Mouse (Mus musculus): ENCODE measurements around the gene Syngap1. TPM values are rescaled to one million over a fixed set of nuclear protein-coding genes. Genes with fewer than 3 reads are reported as not detected.

The Syngap1 gene
- polyA plus RNA-seq, 1 experiment = 3.0 TPM

DNA sequence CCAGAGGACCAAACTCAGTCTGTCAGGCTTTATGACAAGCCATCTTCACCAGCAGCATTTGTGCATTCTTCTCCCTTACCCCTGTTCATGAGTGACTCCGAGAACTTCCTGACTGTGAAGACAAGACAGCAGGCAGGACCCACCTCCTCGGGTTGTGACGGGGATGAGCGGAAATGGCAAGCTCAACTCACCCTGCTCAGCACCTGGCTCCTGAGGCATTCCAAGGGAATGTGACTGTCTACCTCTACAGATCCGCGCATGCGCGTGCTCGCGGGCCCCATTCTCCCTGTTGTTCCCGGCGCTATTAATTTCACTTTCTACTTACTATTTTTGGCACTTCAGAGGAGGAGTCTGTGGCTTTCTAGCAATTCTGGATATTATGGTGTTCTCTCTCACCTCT lies 58.9 kb downstream of the Syngap1 start:
- TF ChIP-seq FLI1 (IDR thresholded peaks at IDR 0.05; ENCODE audit: low read length) (no peak), GATA1 (IDR thresholded peaks at IDR 0.05; ENCODE audit: borderline replicate concordance, low read length) (no peak)
- peak overlapping the region; percentile 76 for H3K4me3 ChIP-seq (replicated peaks)

GRCm38 (mm10) chr17:27001151-27001550 lies 60.1 kb downstream of the Syngap1 start:
- H3K4me3 ChIP-seq (replicated peaks) = no peak overlapping the region
- peaks cover 36% of the 10 kb centered on the region for H3K4me1 ChIP-seq
- peaks cover 9% of the 10 kb centered on the region for H3K27me3 ChIP-seq (replicated peaks)
- peaks cover 6% of the 10 kb centered on the region; the same call in 1 of the 2 replicates for H3K9me3 ChIP-seq
- no peaks in the 10 kb centered on the region for H3K36me3 ChIP-seq (replicated peaks; ENCODE audit: low read length)
- TF ChIP-seq GATA1 (IDR thresholded peaks at IDR 0.05; ENCODE audit: borderline replicate concordance, low read length) = no peak
- no peak for TF ChIP-seq FLI1 (IDR thresholded peaks at IDR 0.05; ENCODE audit: low read length)

More for the DNA sequence above, 58.9 kb downstream of the Syngap1 start:
- Histone ChIP-seq H3K27me3 (replicated peaks) (peaks cover 8% of the 10 kb centered on the region), H3K4me1 (peaks cover 38% of the 10 kb centered on the region), H3K36me3 (replicated peaks; ENCODE audit: low read length) (no peaks in the 10 kb centered on the region), H3K9me3 (peaks cover 6% of the 10 kb centered on the region; the same call in 1 of the 2 replicates)

- H3K36me3 ChIP-seq (replicated peaks; ENCODE audit: low read length) = no peaks in the 10 kb centered on the region
- H3K27me3 ChIP-seq (replicated peaks) = peaks cover 9% of the 10 kb centered on the region
- peaks cover 6% of the 10 kb centered on the region; the same call in 1 of the 2 replicates for H3K9me3 ChIP-seq
- peaks cover 36% of the 10 kb centered on the region for H3K4me1 ChIP-seq
- no peak for TF ChIP-seq FLI1 (IDR thresholded peaks at IDR 0.05; ENCODE audit: low read length)
- TF ChIP-seq GATA1 (IDR thresholded peaks at IDR 0.05; ENCODE audit: borderline replicate concordance, low read length) = no peak
- no peak overlapping the region for H3K4me3 ChIP-seq (replicated peaks)
Observed at GRCm38 (mm10) chr17:27001889-27002288, 60.8 kb downstream of the Syngap1 start.

DNA sequence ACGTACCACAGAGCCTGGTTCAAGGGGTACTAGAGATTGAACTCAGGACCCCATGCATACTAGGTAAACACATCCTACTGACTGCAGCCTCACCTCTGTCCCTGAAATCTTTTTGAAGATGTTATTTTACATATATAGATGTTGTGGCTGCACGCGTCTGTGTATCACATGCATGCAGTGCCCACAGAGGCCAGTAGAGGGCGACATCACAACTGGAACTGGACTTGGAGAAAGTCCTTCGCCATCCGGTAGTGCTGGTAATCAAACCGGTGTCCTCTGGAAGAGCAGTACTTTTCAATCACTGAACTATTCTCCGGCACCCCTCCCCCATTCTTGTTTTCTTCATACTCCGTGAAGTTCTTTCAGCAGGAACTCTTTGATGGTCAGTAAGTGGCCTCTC lies 63.4 kb downstream of the Syngap1 start:
- Histone ChIP-seq H3K9me3 (peaks cover 6% of the 10 kb centered on the region; the same call in 1 of the 2 replicates), H3K27me3 (replicated peaks) (peaks cover 12% of the 10 kb centered on the region), H3K4me3 (replicated peaks) (no peak overlapping the region), H3K36me3 (replicated peaks; ENCODE audit: low read length) (no peaks in the 10 kb centered on the region), H3K4me1 (peaks cover 35% of the 10 kb centered on the region)
- no peak for TF ChIP-seq GATA1 (IDR thresholded peaks at IDR 0.05; ENCODE audit: borderline replicate concordance, low read length)
- TF ChIP-seq FLI1 (IDR thresholded peaks at IDR 0.05; ENCODE audit: low read length) = no peak

DNA sequence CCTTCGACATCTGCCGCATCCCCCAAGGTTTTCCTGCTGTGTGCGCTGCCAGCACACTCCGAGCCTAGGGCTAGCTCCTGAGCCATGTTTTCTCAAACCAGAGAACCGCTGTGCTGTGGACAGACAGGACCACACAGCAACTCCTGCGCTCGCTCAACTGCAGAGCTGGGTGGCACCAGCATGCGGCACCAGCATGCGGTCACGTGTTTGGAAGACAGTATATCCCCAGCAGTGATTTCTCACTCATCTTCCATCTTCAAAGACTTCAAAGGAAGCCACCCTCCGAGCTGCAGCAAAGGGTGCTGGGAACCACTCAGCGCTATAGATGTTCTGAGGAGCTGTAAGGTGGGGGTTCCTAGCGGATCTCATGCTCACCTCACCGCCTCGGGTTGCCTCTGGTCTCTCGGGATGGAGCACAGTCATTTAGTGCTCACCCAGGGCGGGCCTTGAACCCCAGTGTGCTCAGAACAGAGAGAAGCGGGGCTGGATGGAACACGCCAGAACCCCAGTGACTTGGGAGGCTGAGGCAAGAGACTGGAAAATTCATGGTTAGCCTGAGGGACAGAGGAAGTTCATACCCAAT lies 63.9 kb downstream of the Syngap1 start:
- no peak for TF ChIP-seq FLI1 (IDR thresholded peaks at IDR 0.05; ENCODE audit: low read length)
- TF ChIP-seq GATA1 (IDR thresholded peaks at IDR 0.05; ENCODE audit: borderline replicate concordance, low read length) = no peak
- peaks cover 15% of the 10 kb centered on the region for H3K27me3 ChIP-seq (replicated peaks)
- H3K9me3 ChIP-seq = peaks cover 6% of the 10 kb centered on the region; the same call in 1 of the 2 replicates
- H3K36me3 ChIP-seq (replicated peaks; ENCODE audit: low read length) = no peaks in the 10 kb centered on the region
- peaks cover 31% of the 10 kb centered on the region for H3K4me1 ChIP-seq
- no peak overlapping the region for H3K4me3 ChIP-seq (replicated peaks)

DNA sequence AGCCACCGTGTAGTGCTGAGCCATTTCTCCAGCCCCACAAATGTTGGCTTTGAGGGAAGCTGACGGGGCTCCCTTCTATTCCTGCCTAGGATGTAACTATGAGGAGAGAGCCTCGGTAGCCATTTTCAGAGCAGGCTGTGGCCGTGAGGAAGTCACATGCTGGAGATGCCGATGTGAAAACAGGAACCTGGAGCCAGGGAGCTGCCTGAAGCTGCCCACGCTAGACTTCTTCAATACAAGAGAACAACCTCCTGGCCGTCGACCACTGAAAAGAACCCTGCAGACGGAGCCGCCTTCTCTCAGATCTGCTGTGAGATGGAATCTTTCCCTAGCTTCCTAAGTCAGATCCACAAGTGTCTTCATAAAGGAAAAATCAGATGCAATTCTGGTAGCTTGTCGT lies 64.6 kb downstream of the Syngap1 start:
- peaks cover 24% of the 10 kb centered on the region for H3K4me1 ChIP-seq
- no peak for TF ChIP-seq FLI1 (IDR thresholded peaks at IDR 0.05; ENCODE audit: low read length)
- no peak for TF ChIP-seq GATA1 (IDR thresholded peaks at IDR 0.05; ENCODE audit: borderline replicate concordance, low read length)
- H3K27me3 ChIP-seq (replicated peaks) = peaks cover 15% of the 10 kb centered on the region
- H3K36me3 ChIP-seq (replicated peaks; ENCODE audit: low read length) = no peaks in the 10 kb centered on the region
- H3K9me3 ChIP-seq = peaks cover 6% of the 10 kb centered on the region; the same call in 1 of the 2 replicates
- H3K4me3 ChIP-seq (replicated peaks) = peak overlapping the region; percentile 14

GRCm38 (mm10) chr17:27008277-27008676 lies 67.2 kb downstream of the Syngap1 start:
- Histone ChIP-seq H3K9me3 (peaks cover 6% of the 10 kb centered on the region; the same call in 1 of the 2 replicates), H3K36me3 (replicated peaks; ENCODE audit: low read length) (no peaks in the 10 kb centered on the region), H3K4me1 (peaks cover 38% of the 10 kb centered on the region), H3K27me3 (replicated peaks) (peaks cover 15% of the 10 kb centered on the region), H3K4me3 (replicated peaks) (no peak overlapping the region)
- no peak for TF ChIP-seq GATA1 (IDR thresholded peaks at IDR 0.05; ENCODE audit: borderline replicate concordance, low read length)
- TF ChIP-seq FLI1 (IDR thresholded peaks at IDR 0.05; ENCODE audit: low read length) = no peak

GRCm38 (mm10) chr17:27011167-27011566 lies 70.1 kb downstream of the Syngap1 start:
- TF ChIP-seq FLI1 (IDR thresholded peaks at IDR 0.05; ENCODE audit: low read length) = no peak
- no peak for TF ChIP-seq GATA1 (IDR thresholded peaks at IDR 0.05; ENCODE audit: borderline replicate concordance, low read length)
- H3K36me3 ChIP-seq (replicated peaks; ENCODE audit: low read length) = no peaks in the 10 kb centered on the region
- no peak overlapping the region for H3K4me3 ChIP-seq (replicated peaks)
- H3K27me3 ChIP-seq (replicated peaks) = peaks cover 8% of the 10 kb centered on the region
- peaks cover 31% of the 10 kb centered on the region for H3K4me1 ChIP-seq
- H3K9me3 ChIP-seq = no peaks in the 10 kb centered on the region

DNA sequence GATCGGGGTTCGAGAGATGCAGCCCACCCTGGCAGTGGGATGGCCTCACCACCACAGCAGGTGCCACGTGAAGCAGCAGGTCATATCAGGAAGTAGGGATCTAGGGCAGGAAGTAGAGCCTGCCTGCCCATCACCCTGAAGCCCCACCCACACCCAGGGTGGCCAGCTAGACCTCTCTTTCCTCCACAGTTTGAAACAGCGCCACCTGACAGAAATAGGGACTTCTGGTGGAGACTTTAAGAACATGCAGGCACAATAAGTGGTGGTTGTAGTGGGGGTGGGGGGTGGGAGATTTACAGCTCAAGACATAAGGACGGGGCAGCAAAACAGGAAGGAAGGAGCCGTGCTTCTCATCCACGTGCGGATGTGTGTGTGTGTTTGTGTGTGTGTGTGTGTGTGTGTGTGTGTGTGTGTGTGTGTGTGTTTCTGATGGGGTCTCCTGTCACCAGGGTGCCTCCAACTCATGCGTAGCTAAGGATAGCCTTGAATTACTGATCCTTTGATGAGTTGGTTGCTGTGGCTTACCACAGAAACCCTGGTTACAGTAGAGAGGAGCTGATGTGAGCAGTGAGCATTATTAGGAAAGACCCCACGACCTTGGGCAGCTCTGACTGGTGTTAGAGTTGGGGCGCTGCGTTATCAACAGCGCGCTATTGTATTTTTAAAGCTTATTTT lies 71.1 kb downstream of the Syngap1 start:
- Histone ChIP-seq H3K4me3 (replicated peaks) (peak overlapping the region; percentile 85), H3K4me1 (peaks cover 24% of the 10 kb centered on the region), H3K27me3 (replicated peaks) (peaks cover 8% of the 10 kb centered on the region), H3K36me3 (replicated peaks; ENCODE audit: low read length) (no peaks in the 10 kb centered on the region), H3K9me3 (no peaks in the 10 kb centered on the region)
- TF ChIP-seq FLI1 (IDR thresholded peaks at IDR 0.05; ENCODE audit: low read length) (no peak), GATA1 (IDR thresholded peaks at IDR 0.05; ENCODE audit: borderline replicate concordance, low read length) (no peak)

DNA sequence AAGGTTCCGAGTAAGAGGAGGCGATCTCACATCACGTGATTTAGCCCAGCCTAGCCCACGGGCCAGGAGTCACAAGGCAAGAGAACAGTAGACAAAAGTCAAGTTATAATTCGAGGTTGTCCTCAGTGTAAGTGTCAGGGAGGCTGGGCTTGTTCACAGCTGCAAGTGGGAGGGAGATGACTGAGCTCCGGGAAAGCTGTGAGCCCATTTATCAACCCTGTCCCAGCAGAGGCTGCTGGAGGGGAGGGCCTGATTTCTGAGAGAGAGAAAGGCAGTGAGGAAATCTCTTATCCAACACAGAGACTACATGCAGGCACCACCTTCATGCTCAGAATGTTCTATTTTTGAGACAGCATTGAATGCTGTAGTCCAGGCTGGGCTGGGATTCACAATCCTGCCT lies 71.9 kb downstream of the Syngap1 start:
- Histone ChIP-seq H3K36me3 (replicated peaks; ENCODE audit: low read length) (no peaks in the 10 kb centered on the region), H3K27me3 (replicated peaks) (peaks cover 8% of the 10 kb centered on the region), H3K4me3 (replicated peaks) (no peak overlapping the region), H3K9me3 (no peaks in the 10 kb centered on the region), H3K4me1 (peaks cover 29% of the 10 kb centered on the region)
- no peak for TF ChIP-seq GATA1 (IDR thresholded peaks at IDR 0.05; ENCODE audit: borderline replicate concordance, low read length)

Data from megakaryocyte, embryonic 14.5 days (primary cell).